Mouse (Mus musculus): ENCODE measurements around the gene Prss41.

Gene Prss41

DNA sequence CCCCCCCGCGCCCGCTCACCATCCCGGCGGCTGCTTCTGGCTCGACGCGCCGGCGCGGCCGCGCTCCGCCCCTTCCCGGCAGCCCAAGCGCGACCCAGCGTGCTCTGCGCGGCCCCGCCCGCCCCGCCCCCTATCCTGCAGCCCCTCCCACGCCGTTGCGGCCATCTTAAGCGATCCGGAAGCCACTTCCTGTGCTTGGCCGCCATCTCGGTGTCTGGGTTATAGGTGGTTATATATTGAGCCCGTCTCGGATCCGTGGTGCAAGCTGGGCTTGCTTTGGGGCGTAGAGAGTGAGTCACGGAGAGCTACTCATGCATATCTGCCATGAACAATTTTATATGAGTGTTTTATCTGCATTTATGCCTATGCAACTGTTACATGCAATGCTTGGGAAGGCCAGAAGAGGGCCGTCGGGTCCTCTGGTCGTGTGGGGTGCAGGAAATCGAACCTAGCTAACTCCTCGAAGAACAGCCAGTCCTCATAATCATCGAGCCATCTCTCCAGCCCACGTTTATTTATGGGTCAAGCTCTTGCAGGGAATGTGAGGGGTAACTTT, 14.8 kb downstream of the Prss41 start, which contains the start of gene Elob:
Elob (minus strand) TSS at position 73 of the 556 bp plus-strand sequence.
- in situ Hi-C loops (cut with MboI; ENCODE audit: unreplicated experiment in 2 of 2) = no loop called here

DNA sequence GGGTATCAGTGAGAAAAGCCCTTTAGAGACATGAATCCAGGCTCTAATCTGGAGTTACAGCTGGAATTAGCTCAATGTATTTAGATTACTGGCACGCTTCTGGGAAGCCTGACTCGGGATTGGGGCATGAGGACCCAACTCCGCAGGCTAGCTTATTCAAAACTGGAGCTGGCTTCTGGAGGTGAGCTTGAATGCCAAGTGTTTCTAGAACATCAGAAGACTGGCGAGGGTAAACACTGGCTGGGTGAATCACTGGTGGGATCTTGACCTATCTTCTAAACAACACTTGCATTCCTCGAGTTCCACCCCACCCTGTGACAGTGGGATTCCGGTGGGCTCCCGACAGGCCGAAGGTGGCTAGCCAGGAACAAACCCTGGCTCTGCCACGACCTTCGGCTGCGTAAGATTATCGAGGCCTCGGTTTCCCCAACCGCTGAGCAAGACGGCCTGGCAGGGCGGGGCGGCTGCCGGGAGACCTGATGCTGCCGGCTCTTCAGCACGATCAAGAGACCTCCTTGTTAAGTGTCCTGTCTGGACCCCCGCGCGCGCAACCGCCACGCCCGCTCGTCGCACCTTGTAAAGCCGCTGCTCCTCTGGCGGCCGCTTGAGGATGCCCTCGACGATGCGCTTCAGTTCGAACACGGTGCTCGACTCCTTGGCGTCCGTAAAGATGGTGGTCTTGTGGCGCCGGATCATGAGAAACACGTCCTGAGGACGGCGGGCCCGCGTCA, 15.5 kb downstream of the Prss41 start:
- in situ Hi-C loops (cut with MboI; ENCODE audit: unreplicated experiment in 2 of 2) = no loop called here

- in situ Hi-C loops (cut with MboI; ENCODE audit: unreplicated experiment in 2 of 2) = no loop called here
Observed at GRCm38 (mm10) chr17:23825591-23825990, 18.4 kb downstream of the Prss41 start.

DNA sequence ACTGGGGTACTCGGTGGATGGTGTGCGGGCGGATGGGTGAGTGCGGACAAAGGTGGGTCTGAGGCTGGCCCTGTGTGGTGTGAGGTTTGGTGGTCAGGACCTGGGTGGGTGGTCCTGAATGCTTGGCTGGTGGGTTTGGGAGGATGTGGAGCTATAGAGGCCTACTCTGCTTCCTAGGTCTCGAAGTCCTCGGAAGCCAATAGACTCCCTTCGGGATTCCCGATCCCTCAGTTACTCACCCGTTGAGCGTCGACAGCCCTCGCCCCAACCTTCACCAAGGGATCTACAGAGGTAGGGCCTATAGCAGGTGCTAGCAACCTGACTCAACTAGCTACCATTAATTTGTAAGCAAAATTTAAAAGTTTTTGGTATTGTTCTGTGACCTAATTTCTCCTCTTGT, 20.4 kb downstream of the Prss41 start:
- in situ Hi-C loops (cut with MboI; ENCODE audit: unreplicated experiment in 2 of 2) = no loop called here

DNA sequence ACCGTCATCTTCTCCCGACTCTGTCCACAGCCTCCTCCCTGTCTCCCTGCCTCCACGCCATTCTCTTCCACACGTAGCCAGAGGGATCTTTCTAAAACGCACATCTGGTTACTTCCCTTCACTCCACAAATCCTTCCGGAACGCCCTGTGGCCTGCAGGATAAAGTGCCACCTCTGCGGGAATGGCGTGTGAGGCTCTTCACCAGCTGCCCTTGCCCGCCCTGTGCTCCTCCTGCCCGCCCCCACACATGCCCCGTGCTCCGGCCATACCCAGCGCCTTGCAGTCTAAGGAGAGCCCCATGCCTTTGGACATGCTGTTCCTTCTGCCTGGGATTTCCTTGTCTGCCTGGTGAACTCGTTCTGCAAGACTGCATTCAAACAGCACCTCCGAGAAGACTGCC, 21.0 kb downstream of the Prss41 start:
- in situ Hi-C loops (cut with MboI; ENCODE audit: unreplicated experiment in 2 of 2) = no loop called here

GRCm38 (mm10) chr17:23822094-23822493, 21.9 kb downstream of the Prss41 start:
- in situ Hi-C loops (cut with MboI; ENCODE audit: unreplicated experiment in 2 of 2) = no loop called here

GRCm38 (mm10) chr17:23820731-23821130, 23.2 kb downstream of the Prss41 start:
- in situ Hi-C loops (cut with MboI; ENCODE audit: unreplicated experiment in 2 of 2) = no loop called here

DNA sequence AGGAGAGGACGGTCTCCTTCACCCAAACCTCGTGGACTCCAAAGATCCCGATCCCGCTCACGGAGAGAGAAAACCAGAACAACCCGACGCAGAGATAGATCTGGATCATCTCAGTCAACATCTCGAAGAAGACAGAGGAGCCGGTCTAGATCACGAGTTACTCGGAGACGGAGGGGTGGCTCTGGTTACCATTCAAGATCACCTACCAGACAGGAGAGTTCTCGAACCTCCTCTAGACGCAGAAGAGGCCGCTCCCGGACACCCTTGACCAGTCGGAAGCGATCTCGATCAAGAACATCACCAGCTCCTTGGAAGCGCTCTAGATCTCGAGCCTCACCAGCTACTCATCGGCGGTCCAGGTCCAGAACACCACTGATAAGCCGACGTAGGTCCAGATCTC, 24.7 kb downstream of the Prss41 start:
- in situ Hi-C loops (cut with MboI; ENCODE audit: unreplicated experiment in 2 of 2) = no loop called here

- in situ Hi-C loops (cut with MboI; ENCODE audit: unreplicated experiment in 2 of 2) = no loop called here
Observed at GRCm38 (mm10) chr17:23818579-23818978, 25.4 kb downstream of the Prss41 start.

DNA sequence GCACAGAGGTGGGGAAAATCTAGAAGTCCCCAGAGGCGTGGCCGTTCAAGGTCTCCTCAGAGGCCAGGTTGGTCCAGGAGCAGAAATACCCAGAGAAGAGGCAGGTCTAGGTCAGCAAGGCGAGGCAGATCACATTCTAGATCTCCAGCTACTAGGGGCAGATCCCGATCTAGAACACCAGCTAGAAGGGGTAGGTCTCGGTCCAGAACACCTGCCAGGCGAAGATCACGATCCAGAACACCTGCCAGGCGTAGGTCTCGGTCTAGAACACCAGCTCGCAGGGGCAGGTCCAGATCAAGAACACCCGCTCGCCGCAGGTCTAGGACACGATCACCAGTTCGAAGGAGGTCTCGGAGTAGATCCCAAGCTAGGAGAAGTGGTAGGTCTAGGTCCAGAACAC, 28.3 kb downstream of the Prss41 start:
- in situ Hi-C loops (cut with MboI; ENCODE audit: unreplicated experiment in 2 of 2) = no loop called here

DNA sequence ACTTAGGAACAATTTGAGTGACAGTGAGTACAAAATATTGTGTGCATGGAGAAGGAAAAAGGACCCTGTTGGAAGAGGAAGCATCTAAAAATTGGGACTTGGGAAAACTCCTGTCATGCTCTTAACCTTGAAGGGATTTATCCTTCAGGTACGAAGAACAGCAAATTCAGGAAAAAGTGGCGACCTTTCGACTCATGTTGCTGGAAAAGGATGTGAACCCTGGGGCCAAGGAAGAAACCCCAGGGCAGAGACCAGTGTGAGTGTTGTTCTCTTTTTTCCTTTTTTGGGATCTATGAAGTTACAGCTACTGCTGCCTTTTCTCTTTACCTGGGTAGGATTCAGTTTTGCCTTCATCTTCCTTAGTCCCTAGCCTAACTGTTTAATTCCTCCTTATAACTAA, 36.1 kb downstream of the Prss41 start:
- in situ Hi-C loops (cut with MboI; ENCODE audit: unreplicated experiment in 2 of 2) = no loop called here

- in situ Hi-C loops (cut with MboI; ENCODE audit: unreplicated experiment in 2 of 2) = no loop called here
Observed at GRCm38 (mm10) chr17:23806867-23807266, 37.1 kb downstream of the Prss41 start.

DNA sequence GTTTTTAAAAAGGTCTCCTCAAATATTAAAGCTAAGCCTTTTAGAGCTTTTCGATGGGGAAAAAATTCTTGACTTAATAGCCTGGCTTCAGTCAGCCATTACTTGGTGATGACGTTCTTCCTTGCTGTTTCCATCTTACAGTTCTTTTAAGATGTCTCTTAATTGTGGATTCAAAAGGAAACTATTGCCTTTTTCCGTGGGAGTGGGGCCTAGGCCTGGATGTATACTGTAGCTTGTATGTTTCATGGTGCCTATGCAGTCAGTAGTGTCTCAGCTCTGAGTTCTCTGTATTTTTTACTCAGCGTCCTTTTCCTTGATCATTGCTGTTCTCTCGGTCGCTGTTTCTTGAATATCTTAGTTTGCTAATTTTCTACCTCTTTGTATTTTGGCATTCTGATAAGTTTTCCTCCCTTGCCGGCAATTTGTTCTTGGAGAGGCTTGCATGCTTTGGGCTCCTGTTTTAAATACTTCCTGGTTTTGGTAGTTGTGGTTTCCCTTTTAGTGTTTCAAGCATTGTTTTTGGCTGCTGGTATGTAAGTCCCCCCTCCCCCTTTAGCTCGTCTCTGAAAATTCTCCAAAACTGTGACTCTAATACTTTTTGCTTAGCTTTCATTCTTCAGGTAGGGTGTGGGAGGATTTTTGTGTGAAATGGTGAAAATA, 39.4 kb downstream of the Prss41 start:
- in situ Hi-C loops (cut with MboI; ENCODE audit: unreplicated experiment in 2 of 2) = no loop called here

- in situ Hi-C loops (cut with MboI; ENCODE audit: unreplicated experiment in 2 of 2) = no loop called here
Observed at GRCm38 (mm10) chr17:23803366-23804041, 40.5 kb downstream of the Prss41 start.

DNA sequence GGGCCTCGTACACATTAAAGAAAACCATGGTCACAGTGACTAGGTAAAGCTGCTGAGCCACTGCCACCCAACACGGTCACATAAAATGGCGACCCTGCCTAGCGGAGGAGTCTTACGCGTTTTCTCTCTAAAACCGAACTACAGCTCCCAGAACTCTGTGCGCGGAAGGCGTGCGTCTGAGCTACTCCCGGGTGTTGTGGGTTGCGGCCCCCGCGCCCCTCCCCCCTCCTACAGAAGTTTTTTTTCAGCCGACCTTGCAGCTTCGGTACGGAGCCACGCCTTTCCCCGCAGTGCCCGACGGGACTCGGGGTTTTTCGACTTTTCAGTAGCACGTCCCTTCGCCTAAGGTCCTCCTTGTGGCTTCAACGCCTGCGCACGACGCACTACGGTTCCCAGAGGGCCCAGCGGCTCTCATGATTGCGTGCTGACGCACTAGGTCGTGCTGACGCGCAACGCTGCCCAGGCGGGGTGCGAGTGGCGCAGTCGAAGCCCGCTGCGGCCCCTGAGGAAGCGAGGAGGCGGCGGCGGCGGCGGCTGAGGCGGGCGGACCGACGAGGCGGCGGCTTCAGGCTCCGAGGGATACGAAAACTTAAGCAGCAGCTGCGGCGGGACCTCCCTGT, 41.1 kb downstream of the Prss41 start:
- in situ Hi-C loops (cut with MboI; ENCODE audit: unreplicated experiment in 2 of 2) = no loop called here

DNA sequence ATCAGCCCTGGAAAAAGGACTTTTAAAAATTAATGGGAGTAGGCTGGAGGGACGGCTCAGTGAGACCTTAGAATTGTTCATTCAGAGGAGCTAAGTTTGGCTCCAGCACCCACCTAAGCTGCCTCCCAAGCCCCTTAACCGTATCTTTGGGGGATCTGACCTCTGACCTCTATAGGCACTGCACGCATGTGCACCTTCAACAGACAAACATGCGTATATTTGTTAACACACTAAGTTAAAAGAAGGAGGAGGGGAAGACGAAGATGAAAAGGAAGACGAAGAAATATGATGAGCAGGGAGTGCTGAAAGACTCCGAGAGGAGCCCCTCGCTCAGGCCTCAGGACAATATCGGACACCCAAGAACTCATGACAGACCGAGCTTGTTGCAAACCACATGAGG, 42.3 kb downstream of the Prss41 start:
- in situ Hi-C loops (cut with MboI; ENCODE audit: unreplicated experiment in 2 of 2) = no loop called here

- in situ Hi-C loops (cut with MboI; ENCODE audit: unreplicated experiment in 2 of 2) = no loop called here
Observed at GRCm38 (mm10) chr17:23797316-23797715, 46.7 kb downstream of the Prss41 start.

DNA sequence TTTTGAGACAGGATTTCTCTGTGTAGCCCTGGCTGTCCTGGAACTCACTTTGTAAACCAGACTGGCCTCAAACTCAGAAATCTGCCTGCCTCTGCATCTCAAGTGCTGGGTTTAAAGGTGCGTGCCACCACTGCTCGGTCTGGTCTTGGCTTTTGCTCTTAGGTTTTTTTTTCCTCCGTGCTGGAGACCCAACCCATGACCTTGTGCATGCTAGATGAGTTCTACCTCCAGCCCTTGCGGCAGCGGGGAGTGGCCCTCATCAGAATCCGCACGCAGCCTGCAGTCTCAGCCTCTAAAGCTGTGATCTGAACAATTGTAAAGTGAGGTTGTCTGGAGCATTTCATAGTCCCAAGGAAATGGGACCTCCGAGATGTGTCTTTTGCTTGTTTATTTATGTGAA, 48.6 kb downstream of the Prss41 start:
- in situ Hi-C loops (cut with MboI; ENCODE audit: unreplicated experiment in 2 of 2) = no loop called here

- in situ Hi-C loops (cut with MboI; ENCODE audit: unreplicated experiment in 2 of 2) = no loop called here
Observed at GRCm38 (mm10) chr17:23791079-23791357, 53.0 kb downstream of the Prss41 start.

DNA sequence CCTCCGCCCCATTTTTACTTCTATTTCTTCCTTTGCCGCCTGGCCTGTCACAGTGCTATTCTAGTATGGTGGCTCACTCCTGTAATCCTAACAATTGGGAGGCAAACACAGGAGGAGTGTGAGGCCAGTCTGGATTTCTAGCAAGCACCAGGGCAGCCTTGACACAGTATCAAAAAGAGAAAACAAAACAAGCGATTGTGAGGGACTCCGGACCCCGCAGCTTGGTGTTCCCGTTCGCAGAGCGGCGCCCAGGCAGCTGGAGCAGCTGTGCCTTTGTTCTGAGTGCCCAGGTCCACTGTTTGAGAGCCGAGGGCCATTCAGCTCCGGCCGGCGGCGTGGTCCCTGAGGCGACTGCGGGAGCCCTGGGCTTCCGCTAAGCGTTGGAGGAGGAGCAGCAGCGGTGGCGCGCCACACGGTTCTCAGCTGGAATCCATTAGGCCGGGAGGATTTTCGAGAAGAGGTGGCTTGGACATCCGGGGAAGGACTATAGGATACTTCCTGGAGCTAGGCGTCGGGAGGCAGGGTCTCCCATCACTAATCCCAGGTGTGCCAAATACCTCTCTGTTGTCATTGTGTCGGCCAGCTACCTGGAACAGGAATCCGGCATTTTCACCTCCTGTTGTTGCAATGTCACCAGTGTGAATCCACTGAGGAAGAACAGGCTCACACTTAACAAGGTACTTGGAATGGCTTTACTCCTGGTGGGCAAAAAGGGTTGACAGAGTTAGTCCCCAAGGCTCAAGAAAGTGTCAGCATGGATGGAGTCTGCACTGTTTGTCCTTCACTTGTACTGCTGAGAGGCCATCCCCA, 53.5 kb downstream of the Prss41 start, which contains the start of gene Srrm2:
Srrm2 (plus strand) TSS at position 264 of the 810 bp plus-strand sequence.
- in situ Hi-C loops (cut with MboI; ENCODE audit: unreplicated experiment in 2 of 2) = no loop called here

Data from v-Abl transformed pro-B cells (cell line).